Mouse (Mus musculus) liver, postnatal 0 days (tissue): Measurements from ENCODE around the gene Mark3. TPM values are rescaled to one million over a fixed set of nuclear protein-coding genes. Genes with fewer than 3 reads are reported as not detected.

Source experiments
- ATAC-seq: fragments of 200-750 bp; cut with Nextera tagmentation; 2 replicates; pipeline ENCODE4 v1.8.0; 2017; ENCODE audit warnings: mild to moderate bottlenecking, moderate library complexity
- DNase-seq: peaks from one replicate; pipeline ENCODE4 v3.0.0-alpha.2; 2016
- H3K27ac ChIP-seq: fragments of 300-500 bp; sonication (generic); 2 replicates; pipeline ENCODE4 v1.5.1; 2014; ENCODE audit warnings: antibody characterized with exemption, moderate library complexity, mild to moderate bottlenecking, low read depth
- H3K27me3 ChIP-seq: fragments of 300-500 bp; sonication (generic); 2 replicates; pipeline ENCODE4 v1.6.1; 2014; ENCODE audit warnings: low read length, control low read depth, mixed read lengths; ENCODE audit not compliant: insufficient read depth
- H3K36me3 ChIP-seq: fragments of 300-500 bp; sonication (generic); replicated peaks from 2 replicates; pipeline ENCODE4 v1.6.1; 2014; ENCODE audit warnings: mild to moderate bottlenecking, control low read depth, low read length, moderate library complexity, mixed read lengths; ENCODE audit not compliant: insufficient read depth
- H3K4me1 ChIP-seq: fragments of 300-500 bp; sonication (generic); 2 replicates; pipeline ENCODE4 v1.6.1; 2014; ENCODE audit warnings: antibody characterized with exemption, mild to moderate bottlenecking, control low read depth; ENCODE audit not compliant: insufficient read depth
- H3K4me2 ChIP-seq: fragments of 300-500 bp; sonication (generic); 2 replicates; pipeline ENCODE4 v1.6.1; 2014; ENCODE audit warnings: low read depth, mild to moderate bottlenecking, low read length, moderate library complexity, mixed read lengths
- H3K4me3 ChIP-seq: fragments of 300-500 bp; sonication (generic); 2 replicates; pipeline ENCODE4 v1.5.1; 2014; ENCODE audit warnings: low read depth, low read length
- H3K9ac ChIP-seq: fragments of 300-500 bp; sonication (generic); replicated peaks from 2 replicates; pipeline ENCODE4 v1.6.1; 2014; ENCODE audit warnings: mild to moderate bottlenecking, moderate library complexity
- H3K9me3 ChIP-seq: fragments of 300-500 bp; sonication (generic); 2 replicates; pipeline ENCODE4 v1.6.1; 2016; ENCODE audit warnings: mild to moderate bottlenecking, control low read depth, low read length, mixed read lengths
- CTCF ChIP-seq: sonication (generic); IDR thresholded peaks from 2 replicates; pipeline ENCODE4 v1.5.1; 2016; ENCODE audit warnings: antibody characterized with exemption, low read depth
- EP300 ChIP-seq: IDR thresholded peaks from 2 replicates; pipeline ENCODE4 v1.6.1; 2016; ENCODE audit warnings: antibody characterized with exemption, low read depth, mild to moderate bottlenecking
- WGBS: fragments of 180-500 bp; shearing (Covaris S2); extraction: QIAGEN DNeasy Blood & Tissue Kit; methylation state at CpG from one replicate; pipeline ENCODE4 v1.1.7; 2014; ENCODE audit not compliant: insufficient replicate concordance; 5-methylcytosine and 5-hydroxymethylcytosine counted together
- polyA plus RNA-seq: library from polyadenylated mRNA; unstranded; fragments of >200 nt; fragmentation: Nextera tagmentation; extraction: Ambion mirVana; gene quantifications from 2 replicates; pipeline ENCODE4 v1.2.1, GENCODE M21; 2015

Mark3 gene
- polyA plus RNA-seq, 1 experiment from 2014 or later: 9.5 TPM

DNA sequence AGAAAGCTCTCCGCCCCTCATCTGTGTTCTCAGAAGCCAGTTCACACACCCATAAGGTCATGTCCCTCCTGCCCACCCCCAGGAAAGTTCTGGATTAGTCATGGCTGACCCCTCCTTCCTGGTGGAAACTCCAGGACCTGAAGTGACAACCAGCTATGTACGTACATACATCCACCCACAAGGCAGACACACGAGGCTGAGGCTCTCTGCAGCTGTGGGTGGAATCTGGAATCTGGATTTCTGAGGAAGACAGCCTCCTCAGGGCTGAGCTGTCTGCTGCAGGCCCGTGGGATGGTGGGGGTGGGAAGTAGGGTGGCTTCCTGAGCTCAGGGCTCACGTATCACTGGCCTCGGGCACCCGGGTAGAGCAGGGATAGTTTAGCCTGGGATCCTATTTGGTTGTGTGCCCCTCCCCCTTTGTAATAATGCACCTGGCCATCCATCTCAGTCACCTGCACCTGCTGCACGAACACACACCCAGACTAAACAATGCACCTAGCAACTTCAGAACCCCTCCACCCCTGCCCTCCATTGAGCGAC, 126.7 kb downstream of the Mark3 start:
- TF ChIP-seq EP300 (no peak), CTCF (no peak)

DNA sequence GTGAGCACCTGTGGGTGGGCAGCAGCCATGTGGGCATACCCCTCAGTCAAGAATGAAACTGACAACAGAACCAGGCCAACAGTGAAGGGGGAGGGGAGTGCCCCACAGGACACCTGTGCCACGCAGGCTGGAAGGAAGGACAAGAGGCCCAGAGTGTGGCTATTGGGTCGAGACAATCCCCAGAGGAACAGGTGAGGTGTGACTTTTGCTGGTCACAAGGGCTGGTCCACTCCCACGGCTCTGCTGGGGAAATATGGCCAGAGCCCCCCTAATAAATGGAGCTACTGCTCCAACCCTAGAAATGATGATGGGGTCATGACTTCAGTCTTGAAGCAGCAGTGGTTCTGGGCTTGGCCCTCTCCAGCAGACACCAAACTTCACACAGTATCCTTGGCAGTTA, 129.0 kb downstream of the Mark3 start:
- Histone ChIP-seq H3K9ac (no peak overlapping the region), H3K9me3 (no peaks in the 10 kb centered on the region), H3K27me3 (no peaks in the 10 kb centered on the region), H3K4me2 (no peak overlapping the region), H3K4me3 (no peak overlapping the region), H3K27ac (no peak overlapping the region), H3K36me3 (no peaks in the 10 kb centered on the region), H3K4me1 (no peaks in the 10 kb centered on the region)
- DNase-seq (no peak), ATAC-seq (no peak)
- TF ChIP-seq CTCF (no peak), EP300 (no peak)
- WGBS: 68% methylated on average over 3 of the region's 3 CpGs

More for the DNA sequence above, 126.7 kb downstream of the Mark3 start:
- Histone ChIP-seq H3K27me3 (no peaks in the 10 kb centered on the region), H3K4me1 (no peaks in the 10 kb centered on the region), H3K36me3 (no peaks in the 10 kb centered on the region), H3K27ac (no peak overlapping the region), H3K4me3 (no peak overlapping the region), H3K9ac (no peak overlapping the region), H3K4me2 (no peak overlapping the region), H3K9me3 (no peaks in the 10 kb centered on the region)
- ATAC-seq: no peak
- no peak for DNase-seq
- WGBS: 68% methylated on average over 9 of the region's 9 CpGs

DNA sequence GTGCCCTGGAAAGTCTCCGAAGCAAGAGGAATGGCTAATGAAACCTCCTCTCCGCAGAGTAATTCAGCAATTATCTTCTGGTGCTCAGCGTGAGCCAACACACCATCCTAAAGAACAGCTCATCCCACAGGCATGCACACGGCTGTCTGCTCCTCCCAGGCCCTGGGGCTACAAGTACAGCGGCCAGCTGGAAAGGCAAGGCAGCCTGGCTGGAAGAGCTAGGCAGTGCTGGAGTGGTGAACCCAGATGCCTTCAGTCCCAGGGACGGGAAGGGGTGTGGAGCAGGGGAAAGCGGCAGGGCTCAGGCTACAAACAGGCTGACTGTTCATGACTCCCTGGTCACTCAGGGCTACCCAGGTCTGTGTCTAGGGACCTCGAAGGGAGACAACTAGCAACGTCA, 130.3 kb downstream of the Mark3 start:
- Histone ChIP-seq H3K4me3 (no peak overlapping the region), H3K36me3 (peaks cover 10% of the 10 kb centered on the region), H3K27ac (no peak overlapping the region), H3K9ac (no peak overlapping the region), H3K9me3 (no peaks in the 10 kb centered on the region), H3K4me2 (no peak overlapping the region), H3K4me1 (no peaks in the 10 kb centered on the region), H3K27me3 (no peaks in the 10 kb centered on the region)
- 60% methylated on average over 9 of the region's 9 CpGs for WGBS
- TF ChIP-seq EP300: no peak
- no peak for TF ChIP-seq CTCF
- ATAC-seq (no peak), DNase-seq (no peak)

DNA sequence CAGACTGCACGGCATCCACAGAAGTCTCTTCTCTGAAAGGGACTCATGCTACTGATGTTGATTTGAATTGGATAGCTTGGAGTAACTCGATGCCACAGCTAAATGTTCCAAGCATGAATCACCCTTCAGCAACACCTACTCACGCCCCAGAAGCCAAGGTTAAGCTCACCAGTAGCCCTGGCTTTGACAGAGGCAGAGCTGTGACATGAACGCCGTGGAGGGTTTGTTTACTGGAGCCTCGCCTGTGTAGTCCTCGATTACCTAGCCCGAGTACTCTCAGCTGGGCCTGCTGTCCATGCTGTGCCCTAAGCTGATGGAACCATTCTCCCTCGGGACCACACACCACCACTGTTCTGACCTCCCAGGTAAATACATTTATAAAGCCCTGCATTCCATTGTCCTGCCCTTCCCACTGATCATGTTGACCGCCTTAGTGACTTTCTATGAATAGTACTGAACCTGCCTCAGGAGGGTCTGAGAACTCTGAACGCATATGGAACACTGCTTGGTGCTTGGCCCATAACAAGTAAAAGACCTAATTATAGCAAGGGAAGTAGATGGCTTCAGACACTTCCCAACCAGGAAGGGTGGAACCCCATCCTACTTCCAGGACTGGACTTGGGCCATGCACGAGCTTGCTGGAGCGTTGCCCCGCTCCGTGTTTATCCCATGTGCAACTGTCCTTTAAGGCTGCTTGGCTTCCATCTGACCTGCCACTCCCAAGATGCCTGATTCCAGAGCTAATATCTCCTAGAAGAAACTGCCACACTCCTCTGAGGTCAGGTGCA, 131.1 kb downstream of the Mark3 start:
- TF ChIP-seq EP300: no peak
- Histone ChIP-seq H3K27ac (no peak overlapping the region), H3K9ac (no peak overlapping the region), H3K4me2 (no peak overlapping the region), H3K4me3 (no peak overlapping the region), H3K27me3 (no peaks in the 10 kb centered on the region), H3K4me1 (no peaks in the 10 kb centered on the region), H3K9me3 (no peaks in the 10 kb centered on the region), H3K36me3 (peaks cover 18% of the 10 kb centered on the region)
- 64% methylated on average over 15 of the region's 15 CpGs for WGBS
- ATAC-seq (no peak), DNase-seq (no peak)

Other genes with a start within 250 kb of the Mark3 start
- 8.0 and 8.6 TPM in 2 replicates for gene Cdc42bpb, start 196.8 kb upstream of the Mark3 start, polyA plus RNA-seq
- gene Lbhd2, start 167.7 kb upstream of the Mark3 start, polyA plus RNA-seq: 0.22 TPM in 2 replicates
- gene Exoc3l4, start 157.5 kb upstream of the Mark3 start, polyA plus RNA-seq: 13.7 TPM in 2 replicates
- 72.0 and 79.5 TPM in 2 replicates for gene Tnfaip2, start 132.1 kb upstream of the Mark3 start, polyA plus RNA-seq
- gene Gm266, start 88.7 kb upstream of the Mark3 start, polyA plus RNA-seq: 0.49 and 0.54 TPM in 2 replicates
- 520 and 559 TPM in 2 replicates for gene Eif5, start 36.5 kb upstream of the Mark3 start, polyA plus RNA-seq
- gene Ckb, start 97.8 kb downstream of the Mark3 start, polyA plus RNA-seq: 28.1 and 32.7 TPM in 2 replicates
- 4.3 and 5.7 TPM in 2 replicates for gene Trmt61a, start 103.6 kb downstream of the Mark3 start, polyA plus RNA-seq
- 16.7 TPM in 2 replicates for gene Bag5, start 138.7 kb downstream of the Mark3 start, polyA plus RNA-seq
- 21.5 and 22.1 TPM in 2 replicates for gene Apopt1, start 138.7 kb downstream of the Mark3 start, polyA plus RNA-seq
- gene Klc1, start 184.3 kb downstream of the Mark3 start, polyA plus RNA-seq: 9.6 and 10.7 TPM in 2 replicates
- 2.0 and 2.1 TPM in 2 replicates for gene Xrcc3, start 239.3 kb downstream of the Mark3 start, polyA plus RNA-seq
- 53.3 and 60.0 TPM in 2 replicates for gene Zfyve21, start 239.6 kb downstream of the Mark3 start, polyA plus RNA-seq